Mouse (Mus musculus) WW6 (cell line): ENCODE measurements around the gene Adcy7.

Source experiments
- DNase-seq: peaks from one replicate; pipeline ENCODE4 v3.0.0-alpha.2; 2013; ENCODE audit warnings: low read depth, low spot score

Adcy7 gene

GRCm38 (mm10) chr8:88330816-88331215 lies 58.6 kb downstream of the Adcy7 start:
- DNase-seq = no peak

- DNase-seq = no peak
Observed at GRCm38 (mm10) chr8:88334384-88334783, 62.2 kb downstream of the Adcy7 start.

- DNase-seq = no peak
Observed at GRCm38 (mm10) chr8:88334975-88335374, 62.8 kb downstream of the Adcy7 start.

DNA sequence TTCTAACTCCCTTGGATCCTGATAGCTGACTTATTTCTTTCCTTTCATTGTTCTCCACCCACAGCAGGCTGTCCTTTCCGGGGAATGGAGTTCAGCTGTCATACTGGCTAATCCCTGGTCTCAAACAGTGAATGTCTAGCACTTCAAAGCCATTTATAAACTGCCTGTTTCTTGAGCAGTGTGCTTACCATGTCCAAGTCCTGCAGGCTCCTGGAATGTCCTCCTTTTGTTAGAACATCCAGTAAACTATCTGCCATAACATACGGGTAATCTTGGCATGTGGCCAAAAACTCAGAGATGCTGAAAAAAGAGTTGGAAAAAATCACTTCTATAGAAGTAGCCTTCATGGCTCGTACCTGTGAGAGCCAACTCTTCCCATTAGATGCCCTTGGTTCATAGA lies 67.0 kb downstream of the Adcy7 start:
- no peak for DNase-seq

GRCm38 (mm10) chr8:88339887-88340695 lies 67.9 kb downstream of the Adcy7 start:
- no peak for DNase-seq

DNA sequence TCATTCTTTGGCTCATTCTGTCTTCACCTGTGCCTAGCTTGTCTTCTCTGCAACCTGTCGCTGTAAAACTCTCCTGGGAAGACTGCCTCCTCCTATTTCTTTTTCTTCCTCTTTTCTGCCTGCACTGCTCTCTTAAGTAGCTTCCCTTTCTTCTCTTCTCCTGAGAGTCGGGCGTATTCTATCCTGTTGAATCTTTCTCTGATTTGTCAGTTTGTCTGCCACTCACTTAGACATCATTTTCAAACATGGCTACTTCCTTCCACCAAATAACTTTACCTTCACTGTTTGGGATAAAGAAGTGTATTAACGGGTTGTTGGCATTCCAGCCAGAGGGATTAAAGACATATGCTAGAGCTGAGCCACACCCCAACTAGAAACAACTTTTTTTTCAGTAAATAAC lies 69.8 kb downstream of the Adcy7 start:
- DNase-seq = no peak

DNA sequence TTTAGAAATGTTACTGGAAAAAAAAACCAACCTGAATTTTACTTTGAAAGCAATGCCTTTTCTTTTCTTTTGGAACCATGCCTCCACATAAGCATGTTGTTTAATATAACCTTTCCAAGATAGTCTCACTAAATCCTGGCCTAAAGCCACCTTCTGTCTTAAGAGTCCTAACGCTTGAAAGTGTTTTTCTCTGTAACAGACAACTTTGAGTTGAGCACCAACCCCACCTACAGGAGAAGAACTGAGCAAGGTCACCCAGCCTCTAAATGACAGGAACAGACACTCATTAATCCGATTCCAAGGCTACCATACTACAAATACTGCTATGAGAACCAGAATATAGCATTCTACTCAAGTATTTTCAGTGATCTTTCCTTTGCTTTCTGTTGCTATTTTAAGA lies 76.8 kb downstream of the Adcy7 start:
- no peak for DNase-seq

- no peak for DNase-seq
Observed at GRCm38 (mm10) chr8:88357226-88357933, 85.2 kb downstream of the Adcy7 start.

GRCm38 (mm10) chr8:88357946-88358345 lies 85.7 kb downstream of the Adcy7 start:
- DNase-seq = no peak

- no peak for DNase-seq
Observed at GRCm38 (mm10) chr8:88359959-88360358, 87.8 kb downstream of the Adcy7 start.

GRCm38 (mm10) chr8:88361044-88361707 lies 89.0 kb downstream of the Adcy7 start:
- DNase-seq = no peak

- no peak for DNase-seq
Observed at GRCm38 (mm10) chr8:88361708-88362428, 89.7 kb downstream of the Adcy7 start, which contains the start of gene Brd7. Brd7 (minus strand) TSS chr8:88362194.

DNA sequence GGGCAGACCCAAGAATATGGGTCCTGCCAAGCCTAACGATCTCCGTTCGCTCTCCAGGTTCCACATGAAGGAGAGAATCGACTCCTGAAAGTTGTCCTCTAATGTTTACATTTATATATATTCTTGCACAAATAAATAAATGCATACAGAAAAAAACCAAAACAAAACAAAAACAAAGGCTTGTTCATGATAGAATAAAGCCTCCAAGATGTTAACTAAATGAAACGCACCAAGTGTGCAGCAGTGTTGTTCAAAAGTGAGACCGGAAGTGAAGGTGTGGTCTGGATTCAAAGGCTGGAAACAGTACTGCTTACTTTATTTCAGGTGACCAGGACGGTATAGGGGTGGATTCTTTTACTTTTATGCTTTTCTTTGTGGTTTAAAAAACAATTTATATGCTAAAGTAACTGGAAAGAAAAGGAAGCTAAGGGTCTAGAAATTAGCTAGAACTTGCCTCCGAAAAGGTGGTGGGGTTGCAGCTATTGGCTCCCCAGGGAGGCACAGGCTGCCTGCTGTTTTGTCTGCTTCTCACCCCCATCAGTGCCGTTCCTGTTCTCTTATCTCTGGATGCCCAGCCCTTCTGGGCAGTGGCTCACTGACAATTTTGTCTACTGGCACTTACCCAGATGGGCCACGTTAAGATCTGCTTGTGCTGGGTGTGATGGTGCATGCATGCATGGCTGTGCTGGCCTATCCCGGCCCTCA lies 90.4 kb downstream of the Adcy7 start:
- DNase-seq = no peak

DNA sequence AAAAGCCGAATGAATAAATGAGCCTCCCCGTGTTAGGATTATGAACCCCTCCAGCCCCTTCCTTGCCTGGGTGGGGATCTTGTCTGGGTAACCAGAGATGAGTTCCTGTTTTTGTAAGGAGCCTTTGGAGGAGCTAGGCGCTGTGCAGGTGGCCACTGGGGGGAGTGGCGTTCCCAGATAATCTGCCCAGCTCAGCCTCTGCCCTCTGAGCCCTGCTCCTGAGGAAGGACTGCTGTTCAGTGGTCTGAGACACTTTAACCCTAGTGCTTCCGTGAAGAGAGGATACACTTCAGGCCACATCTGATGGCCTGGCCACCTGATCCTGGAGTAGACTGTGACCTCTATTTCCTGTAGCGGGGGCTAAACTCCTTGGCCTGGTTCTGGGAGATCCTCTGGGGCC lies 97.0 kb downstream of the Adcy7 start:
- no peak for DNase-seq

DNA sequence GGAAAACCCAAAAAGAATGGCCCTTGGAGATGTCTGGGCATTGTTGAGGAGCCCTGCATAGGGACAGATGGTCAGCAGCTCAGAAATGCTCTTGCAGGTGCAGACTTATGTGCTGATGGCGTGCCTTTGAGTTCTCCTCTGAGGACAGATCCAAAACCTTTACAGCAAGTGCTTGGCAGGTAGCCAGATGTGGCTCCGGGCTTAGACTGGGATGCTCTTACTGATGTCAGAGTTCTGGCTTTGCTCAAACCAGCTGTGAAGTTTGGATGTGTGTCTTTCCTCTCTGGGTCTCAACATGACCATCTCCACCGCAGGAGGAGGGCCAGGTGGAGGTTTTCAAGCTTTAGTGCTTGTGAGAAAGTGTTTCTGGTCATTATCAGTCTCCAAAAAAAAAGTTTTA lies 97.6 kb downstream of the Adcy7 start:
- DNase-seq = no peak

GRCm38 (mm10) chr8:88371522-88371921 lies 99.3 kb downstream of the Adcy7 start:
- DNase-seq = no peak

DNA sequence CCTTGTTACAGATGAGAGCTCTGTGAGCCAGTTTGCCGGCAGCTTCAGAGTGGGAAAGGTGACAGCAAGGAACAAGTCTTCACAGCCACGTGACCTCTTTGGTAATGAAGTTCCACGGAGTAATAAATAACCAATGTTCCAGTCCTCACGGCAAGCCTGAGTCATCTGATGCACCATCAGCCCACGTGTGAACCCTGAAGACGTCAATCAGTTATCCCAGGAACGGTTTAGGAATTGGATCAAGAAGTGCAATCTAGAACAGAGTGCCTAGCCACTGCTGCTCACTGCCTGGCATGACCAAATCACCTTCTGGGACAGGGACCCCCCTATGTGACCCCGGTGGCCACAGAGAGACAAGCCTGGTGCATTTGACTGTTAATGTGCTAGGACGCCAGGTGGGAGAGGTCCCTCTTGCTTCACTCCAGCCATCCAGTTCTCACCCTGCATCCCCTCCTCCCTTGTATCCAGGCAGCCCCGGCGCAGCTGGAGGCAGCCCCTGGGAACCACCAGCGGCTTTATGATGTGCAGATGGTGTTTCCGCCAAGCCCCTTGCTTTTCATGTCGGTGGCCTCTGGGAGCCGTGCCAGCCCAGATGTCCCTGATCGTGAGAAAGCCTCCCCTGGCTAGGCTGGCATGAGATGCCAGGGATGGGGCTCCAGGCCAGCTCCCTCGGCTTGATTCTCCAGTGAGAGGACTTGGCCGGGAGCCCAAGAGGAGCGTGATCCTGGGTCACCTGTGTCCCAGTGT lies 104.8 kb downstream of the Adcy7 start:
- no peak for DNase-seq
